Mouse (Mus musculus): ENCODE results near the gene Slc39a13. TPM values are rescaled to one million over a fixed set of nuclear protein-coding genes. Genes with fewer than 3 reads are reported as not detected.

Gene Slc39a13
- total and polyA plus RNA-seq, 2 experiments from 2014 or later, result 22.3 to 26.8 TPM

DNA sequence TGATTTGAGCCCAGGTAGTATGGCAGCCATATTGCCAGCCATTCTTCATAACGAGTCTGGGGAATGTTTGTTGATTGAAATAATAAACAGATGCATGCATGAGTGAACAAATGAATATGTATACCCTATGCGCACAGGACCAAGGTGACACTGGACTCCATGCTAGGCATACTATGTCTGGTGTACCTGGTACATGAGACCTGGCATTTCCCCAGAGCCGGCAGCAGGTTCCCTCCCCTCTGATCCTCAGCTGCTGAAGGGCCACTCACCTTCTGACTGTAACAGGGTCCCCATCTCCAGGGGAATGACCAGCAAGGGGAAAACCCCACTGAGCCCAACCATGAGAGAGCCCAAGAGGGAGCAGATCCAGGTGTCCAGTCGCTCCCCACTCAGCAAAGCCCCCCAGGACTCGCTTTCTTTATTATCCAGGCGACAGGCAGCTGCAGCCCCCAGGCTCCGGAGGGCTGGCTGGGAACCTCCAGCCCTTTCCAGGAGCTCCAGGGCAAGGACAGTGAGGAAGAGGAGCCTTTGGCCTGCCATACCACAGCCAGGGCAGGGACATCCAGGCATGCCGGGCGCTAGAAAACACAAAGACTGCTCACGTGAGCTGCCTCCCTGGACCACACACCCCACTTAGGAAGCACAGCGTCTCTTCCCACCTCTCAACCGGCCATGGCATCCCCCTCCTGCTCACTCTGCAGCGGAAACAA is 1.9 kb downstream of the Slc39a13 start:
- H3K27ac ChIP-seq (ENCODE audit: low read depth, low read length), result no peak overlapping the region
- H3K36me3 ChIP-seq (ENCODE audit: insufficient read depth), result peaks cover 19% of the 10 kb centered on the region
- no peak for TF ChIP-seq CTCF (IDR thresholded peaks at IDR 0.05; ENCODE audit: low read depth)
- H3K27me3 ChIP-seq (ENCODE audit: insufficient read depth, low read length), result no peaks in the 10 kb centered on the region
- peak overlapping the region; percentile 91 for H3K4me2 ChIP-seq (ENCODE audit: low read depth)
- ATAC-seq, result no peak
- no peaks in the 10 kb centered on the region for H3K9me3 ChIP-seq (ENCODE audit: low read length)
- H3K4me3 ChIP-seq (ENCODE audit: low read depth, low read length), result 0 out of 2 replicates have a peak overlapping the region, but pooled peaks have one; percentile 88
- no peak overlapping the region for H3K9ac ChIP-seq
- WGBS, result 60% methylated on average over 13 of the region's 13 CpGs
- H3K4me1 ChIP-seq (ENCODE audit: insufficient read depth), result peaks cover 18% of the 10 kb centered on the region
- DNase-seq, result no peak

DNA sequence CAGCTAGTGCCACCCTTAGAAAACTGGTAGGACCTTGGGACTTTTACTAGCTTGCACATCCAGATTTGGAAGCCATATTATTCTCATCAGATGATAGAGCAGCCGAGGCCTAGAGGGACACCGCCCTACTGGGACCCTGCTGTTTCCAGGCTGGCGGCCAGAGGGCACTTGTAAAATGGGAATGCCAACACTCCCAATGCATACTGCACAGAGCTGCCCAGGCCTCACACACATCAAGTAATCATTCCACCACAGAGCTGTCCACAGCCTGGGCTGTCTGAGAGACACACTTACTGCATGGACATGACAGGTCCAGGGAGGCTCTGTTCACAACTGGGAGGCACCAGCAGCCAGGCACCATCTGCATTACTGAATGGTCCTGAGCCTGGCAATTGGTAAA is 3.8 kb downstream of the Slc39a13 start:
- H3K4me2 ChIP-seq (ENCODE audit: low read depth), result no peak overlapping the region
- H3K4me1 ChIP-seq (ENCODE audit: insufficient read depth), result peaks cover 18% of the 10 kb centered on the region
- no peaks in the 10 kb centered on the region for H3K9me3 ChIP-seq (ENCODE audit: low read length)
- ATAC-seq (no peak), DNase-seq (no peak)
- no peak for TF ChIP-seq CTCF (IDR thresholded peaks at IDR 0.05; ENCODE audit: low read depth)
- WGBS, result 78% methylated on average over 3 of the region's 3 CpGs
- H3K9ac ChIP-seq, result no peak overlapping the region
- peaks cover 37% of the 10 kb centered on the region for H3K36me3 ChIP-seq (ENCODE audit: insufficient read depth)
- no peak overlapping the region for H3K4me3 ChIP-seq (ENCODE audit: low read depth, low read length)
- H3K27ac ChIP-seq (ENCODE audit: low read depth, low read length), result no peak overlapping the region
- no peaks in the 10 kb centered on the region for H3K27me3 ChIP-seq (ENCODE audit: insufficient read depth, low read length)

GRCm38 (mm10) chr2:91065544-91065943 is 4.7 kb downstream of the Slc39a13 start:
- 56% methylated on average over 3 of the region's 3 CpGs for WGBS
- H3K36me3 ChIP-seq (ENCODE audit: insufficient read depth), result peaks cover 37% of the 10 kb centered on the region
- peak; percentile 34 for DNase-seq
- no peak overlapping the region for H3K4me3 ChIP-seq (ENCODE audit: low read depth, low read length)
- no peaks in the 10 kb centered on the region for H3K27me3 ChIP-seq (ENCODE audit: insufficient read depth, low read length)
- H3K9me3 ChIP-seq (ENCODE audit: low read length), result no peaks in the 10 kb centered on the region
- H3K4me2 ChIP-seq (ENCODE audit: low read depth), result no peak overlapping the region
- no peak overlapping the region for H3K27ac ChIP-seq (ENCODE audit: low read depth, low read length)
- peak; percentile 70 for TF ChIP-seq CTCF (IDR thresholded peaks at IDR 0.05; ENCODE audit: low read depth)
- H3K9ac ChIP-seq, result no peak overlapping the region
- no peak for ATAC-seq
- H3K4me1 ChIP-seq (ENCODE audit: insufficient read depth), result peaks cover 12% of the 10 kb centered on the region

DNA sequence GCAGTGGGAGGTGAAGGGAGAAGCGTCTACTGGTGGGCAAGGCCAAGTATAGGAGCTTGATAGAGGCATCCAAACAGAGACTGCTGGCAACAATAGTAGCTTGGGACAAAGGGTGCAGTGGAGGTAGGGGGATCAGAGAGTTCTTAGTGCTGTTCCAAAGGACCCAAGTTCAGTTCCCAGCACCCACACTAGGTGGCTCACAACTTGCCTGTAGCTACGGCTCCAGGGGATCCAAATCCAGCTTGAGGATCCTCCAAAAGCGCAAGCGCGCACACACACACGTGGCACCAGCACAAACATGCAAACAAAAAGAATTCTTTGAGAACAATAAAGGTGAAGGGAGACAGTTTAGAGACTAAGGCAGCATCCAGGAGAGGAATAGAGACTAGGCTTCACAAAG is 6.0 kb downstream of the Slc39a13 start:
- Histone ChIP-seq H3K4me1 (ENCODE audit: insufficient read depth) (peaks cover 8% of the 10 kb centered on the region), H3K4me2 (ENCODE audit: low read depth) (no peak overlapping the region), H3K9ac (no peak overlapping the region), H3K27ac (ENCODE audit: low read depth, low read length) (no peak overlapping the region), H3K9me3 (ENCODE audit: low read length) (no peaks in the 10 kb centered on the region), H3K27me3 (ENCODE audit: insufficient read depth, low read length) (no peaks in the 10 kb centered on the region), H3K36me3 (ENCODE audit: insufficient read depth) (peaks cover 46% of the 10 kb centered on the region), H3K4me3 (ENCODE audit: low read depth, low read length) (no peak overlapping the region)
- ATAC-seq (no peak), DNase-seq (no peak)
- TF ChIP-seq CTCF (IDR thresholded peaks at IDR 0.05; ENCODE audit: low read depth), result peak; percentile 23; the same call in 1 of the 2 replicates
- 84% methylated on average over 6 of the region's 6 CpGs for WGBS

DNA sequence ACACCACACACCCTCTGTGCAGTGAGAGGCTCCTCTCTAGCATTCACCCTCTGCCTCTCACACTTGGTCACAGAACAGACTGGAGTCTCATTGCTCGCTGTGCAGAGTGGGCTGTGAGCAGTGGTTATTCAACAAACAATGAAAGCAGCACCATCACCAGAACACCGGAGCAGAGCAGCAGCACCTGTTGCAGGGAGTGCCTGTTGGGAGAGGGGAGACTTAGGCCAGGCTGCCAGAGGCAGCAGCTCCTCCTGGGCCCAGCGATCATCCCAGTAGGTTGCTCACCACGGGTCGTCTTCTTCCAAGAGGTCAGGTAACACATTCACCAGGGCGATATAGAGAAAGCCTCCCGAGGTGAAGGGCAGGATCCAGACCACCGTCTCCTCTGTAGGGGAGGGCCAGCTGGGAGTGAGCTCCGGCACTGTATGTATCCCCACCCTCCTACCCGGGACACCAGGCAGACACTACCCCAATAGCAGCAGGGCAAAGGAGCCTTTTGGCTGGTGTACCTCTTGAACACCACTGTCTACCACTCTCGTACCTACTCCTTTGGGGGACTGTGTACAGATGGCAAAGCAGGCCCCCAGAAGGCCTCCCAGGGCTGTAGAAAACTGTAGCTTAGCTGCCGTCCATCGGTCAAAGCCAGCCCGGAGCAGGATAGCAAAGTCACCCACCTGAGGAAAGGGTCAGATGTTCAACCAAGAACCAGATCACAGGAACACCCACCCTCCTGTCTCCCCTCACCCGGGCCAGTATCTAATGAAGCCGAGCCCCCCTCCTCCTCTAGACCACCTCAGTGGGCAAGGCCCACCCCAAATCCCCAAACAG is 7.2 kb downstream of the Slc39a13 start:
- no peak overlapping the region for H3K4me2 ChIP-seq (ENCODE audit: low read depth)
- WGBS, result 93% methylated on average over 16 of the region's 16 CpGs
- no peak for ATAC-seq
- no peak overlapping the region for H3K4me3 ChIP-seq (ENCODE audit: low read depth, low read length)
- H3K4me1 ChIP-seq (ENCODE audit: insufficient read depth), result no peaks in the 10 kb centered on the region
- peaks cover 58% of the 10 kb centered on the region for H3K36me3 ChIP-seq (ENCODE audit: insufficient read depth)
- H3K27me3 ChIP-seq (ENCODE audit: insufficient read depth, low read length), result no peaks in the 10 kb centered on the region
- H3K27ac ChIP-seq (ENCODE audit: low read depth, low read length), result no peak overlapping the region
- no peak for TF ChIP-seq CTCF (IDR thresholded peaks at IDR 0.05; ENCODE audit: low read depth)
- no peaks in the 10 kb centered on the region for H3K9me3 ChIP-seq (ENCODE audit: low read length)
- no peak for DNase-seq
- H3K9ac ChIP-seq, result no peak overlapping the region

DNA sequence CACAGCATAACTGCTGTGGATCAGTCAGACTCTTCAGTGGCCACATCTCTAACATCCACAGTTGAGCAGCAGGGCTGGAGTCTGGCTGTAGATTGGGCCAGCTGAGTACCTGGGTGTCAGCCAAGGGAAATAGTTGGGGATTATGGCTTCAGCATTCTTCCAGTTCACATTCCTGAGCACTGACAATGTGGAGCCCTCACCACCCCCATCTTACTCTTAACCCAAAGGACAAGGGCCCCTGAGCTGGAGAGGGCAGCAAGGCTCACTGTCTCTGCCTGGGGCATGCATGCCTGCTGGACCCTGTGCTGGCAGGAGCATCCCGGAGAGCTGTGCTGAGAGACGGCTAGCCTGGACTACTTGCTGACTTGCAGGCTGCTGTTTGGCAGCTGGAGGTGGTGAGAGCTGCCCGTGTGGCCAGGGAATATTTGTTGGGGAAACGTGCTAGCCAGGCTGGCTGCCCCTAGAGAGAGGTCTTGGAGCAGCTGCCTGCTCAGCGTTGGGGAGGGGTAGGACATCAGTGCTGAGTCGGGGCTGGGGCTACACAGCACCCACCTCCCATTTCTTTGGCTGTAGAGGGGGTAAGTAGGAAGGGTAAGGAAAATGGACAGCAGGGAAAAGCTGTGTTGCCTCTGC is 8.3 kb downstream of the Slc39a13 start:
- H3K4me1 ChIP-seq (ENCODE audit: insufficient read depth), result no peaks in the 10 kb centered on the region
- 84% methylated on average over 6 of the region's 6 CpGs for whole genome bisulfite sequencing
- peaks cover 68% of the 10 kb centered on the region for H3K36me3 ChIP-seq (ENCODE audit: insufficient read depth)
- TF ChIP-seq CTCF (IDR thresholded peaks at IDR 0.05; ENCODE audit: low read depth), result no peak
- H3K4me3 ChIP-seq (ENCODE audit: low read depth, low read length), result no peak overlapping the region
- no peaks in the 10 kb centered on the region for H3K9me3 ChIP-seq (ENCODE audit: low read length)
- no peak overlapping the region for H3K27ac ChIP-seq (ENCODE audit: low read depth, low read length)
- H3K27me3 ChIP-seq (ENCODE audit: insufficient read depth, low read length), result no peaks in the 10 kb centered on the region
- H3K4me2 ChIP-seq (ENCODE audit: low read depth), result no peak overlapping the region
- ATAC-seq, result no peak
- no peak overlapping the region for H3K9ac ChIP-seq
- no peak for DNase-seq

All from forebrain, postnatal 0 days (tissue).